Mouse (Mus musculus): ENCODE results near the gene Hspa4. TPM values are rescaled to one million over a fixed set of nuclear protein-coding genes. Genes with fewer than 3 reads are reported as not detected.
"Not testable (repeated sequence)": the region's sequence is repeated elsewhere in the genome, so short reads cannot be mapped to it uniquely, and the experiment has no call there.

The Hspa4 gene
- total and polyA plus RNA-seq, 3 experiments: 55.9 to 391 (median 279) TPM

GRCm38 (mm10) chr11:53324512-53324968 is 24.3 kb upstream of the Hspa4 start, which contains the start of gene Zcchc10:
Gene Zcchc10 (plus strand): TSS chr11:53324679.
- Histone ChIP-seq H3K27me3 (ENCODE audit: insufficient read depth, low read length) (no peaks in the 10 kb centered on the region), H3K4me1 (ENCODE audit: insufficient read depth, low read depth, low read length) (peaks cover 36% of the 10 kb centered on the region), H3K4me3 (ENCODE audit: low read depth, low read length) (peak within 1 kb of the TSS; percentile 93), H3K36me3 (replicated peaks) (peaks cover 38% of the 10 kb centered on the region), H3K9me3 (replicated peaks) (no peaks in the 10 kb centered on the region)
- peak; percentile 87 for ATAC-seq (ENCODE audit: extremely low read depth, insufficient number of reproducible peaks, low FRiP score, poor library complexity, severe bottlenecking)
- peak; percentile 76 for DNase-seq (ENCODE audit: low spot score)
- TF ChIP-seq CTCF (IDR thresholded peaks at IDR 0.05; ENCODE audit: low read depth, low read length) (no peak), POLR2AphosphoS5 (IDR thresholded peaks at IDR 0.05; ENCODE audit: insufficient replicate concordance, low read depth, low read length) (no peak), GATA2 (IDR thresholded peaks at IDR 0.05; ENCODE audit: borderline replicate concordance, low read depth, low read length) (no peak), GATA1 (IDR thresholded peaks at IDR 0.05; ENCODE audit: borderline replicate concordance, low read length) (no peak), TAL1 (conservative IDR thresholded peaks at IDR 0.05; ENCODE audit: low read depth, low read length) (no peak)

GRCm38 (mm10) chr11:53319867-53320266 is 19.6 kb upstream of the Hspa4 start:
- H3K27me3 ChIP-seq (ENCODE audit: insufficient read depth, low read length); H3K4me3 ChIP-seq (ENCODE audit: low read depth, low read length); DNase-seq (ENCODE audit: low spot score); H3K36me3 ChIP-seq (replicated peaks); ATAC-seq (ENCODE audit: extremely low read depth, insufficient number of reproducible peaks, low FRiP score, poor library complexity, severe bottlenecking); H3K9me3 ChIP-seq (replicated peaks): not testable (repeated sequence)
- H3K4me1 ChIP-seq (ENCODE audit: insufficient read depth, low read depth, low read length): peaks cover 14% of the 10 kb centered on the region

GRCm38 (mm10) chr11:53318568-53318967 is 18.3 kb upstream of the Hspa4 start:
- not testable (repeated sequence) for DNase-seq (ENCODE audit: low spot score); H3K9me3 ChIP-seq (replicated peaks); H3K27me3 ChIP-seq (ENCODE audit: insufficient read depth, low read length); H3K36me3 ChIP-seq (replicated peaks); ATAC-seq (ENCODE audit: extremely low read depth, insufficient number of reproducible peaks, low FRiP score, poor library complexity, severe bottlenecking); H3K4me3 ChIP-seq (ENCODE audit: low read depth, low read length)
- peaks cover 11% of the 10 kb centered on the region for H3K4me1 ChIP-seq (ENCODE audit: insufficient read depth, low read depth, low read length)

GRCm38 (mm10) chr11:53318041-53318440 is 17.8 kb upstream of the Hspa4 start:
- no peaks in the 10 kb centered on the region for H3K9me3 ChIP-seq (replicated peaks)
- peaks cover 15% of the 10 kb centered on the region for H3K4me1 ChIP-seq (ENCODE audit: insufficient read depth, low read depth, low read length)
- H3K4me3 ChIP-seq (ENCODE audit: low read depth, low read length): no peak overlapping the region
- DNase-seq (ENCODE audit: low spot score) (no peak), ATAC-seq (ENCODE audit: extremely low read depth, insufficient number of reproducible peaks, low FRiP score, poor library complexity, severe bottlenecking) (no peak)
- no peak for TF ChIP-seq GATA1 (IDR thresholded peaks at IDR 0.05; ENCODE audit: borderline replicate concordance, low read length)
- TF ChIP-seq POLR2AphosphoS5 (IDR thresholded peaks at IDR 0.05; ENCODE audit: insufficient replicate concordance, low read depth, low read length): no peak
- TF ChIP-seq CTCF (IDR thresholded peaks at IDR 0.05; ENCODE audit: low read depth, low read length): no peak
- no peak for TF ChIP-seq GATA2 (IDR thresholded peaks at IDR 0.05; ENCODE audit: borderline replicate concordance, low read depth, low read length)
- TF ChIP-seq TAL1 (conservative IDR thresholded peaks at IDR 0.05; ENCODE audit: low read depth, low read length): no peak
- H3K36me3 ChIP-seq (replicated peaks): no peaks in the 10 kb centered on the region
- peaks cover 7% of the 10 kb centered on the region; the same call in 1 of the 2 replicates for H3K27me3 ChIP-seq (ENCODE audit: insufficient read depth, low read length)

- TF ChIP-seq TAL1 (conservative IDR thresholded peaks at IDR 0.05; ENCODE audit: low read depth, low read length): no peak
- no peak for TF ChIP-seq POLR2AphosphoS5 (IDR thresholded peaks at IDR 0.05; ENCODE audit: insufficient replicate concordance, low read depth, low read length)
- TF ChIP-seq CTCF (IDR thresholded peaks at IDR 0.05; ENCODE audit: low read depth, low read length): no peak
- no peak for TF ChIP-seq GATA1 (IDR thresholded peaks at IDR 0.05; ENCODE audit: borderline replicate concordance, low read length)
- Histone ChIP-seq H3K4me1 (ENCODE audit: insufficient read depth, low read depth, low read length) (peaks cover 24% of the 10 kb centered on the region), H3K36me3 (replicated peaks) (no peaks in the 10 kb centered on the region), H3K4me3 (ENCODE audit: low read depth, low read length) (no peak overlapping the region), H3K9me3 (replicated peaks) (no peaks in the 10 kb centered on the region), H3K27me3 (ENCODE audit: insufficient read depth, low read length) (peaks cover 7% of the 10 kb centered on the region; the same call in 1 of the 2 replicates)
- DNase-seq (ENCODE audit: low spot score) (no peak), ATAC-seq (ENCODE audit: extremely low read depth, insufficient number of reproducible peaks, low FRiP score, poor library complexity, severe bottlenecking) (no peak)
These were observed 16.7 kb upstream of the Hspa4 start for GRCm38 (mm10) chr11:53316996-53317395.

GRCm38 (mm10) chr11:53314770-53315173 is 14.5 kb upstream of the Hspa4 start:
- Histone ChIP-seq H3K4me3 (ENCODE audit: low read depth, low read length) (no peak overlapping the region), H3K4me1 (ENCODE audit: insufficient read depth, low read depth, low read length) (peaks cover 37% of the 10 kb centered on the region), H3K9me3 (replicated peaks) (no peaks in the 10 kb centered on the region), H3K36me3 (replicated peaks) (no peaks in the 10 kb centered on the region), H3K27me3 (ENCODE audit: insufficient read depth, low read length) (peaks cover 7% of the 10 kb centered on the region; the same call in 1 of the 2 replicates)
- ATAC-seq (ENCODE audit: extremely low read depth, insufficient number of reproducible peaks, low FRiP score, poor library complexity, severe bottlenecking) (no peak), DNase-seq (ENCODE audit: low spot score) (no peak)
- TF ChIP-seq TAL1 (conservative IDR thresholded peaks at IDR 0.05; ENCODE audit: low read depth, low read length): no peak
- TF ChIP-seq GATA2 (IDR thresholded peaks at IDR 0.05; ENCODE audit: borderline replicate concordance, low read depth, low read length): no peak

- peaks cover 50% of the 10 kb centered on the region for H3K4me1 ChIP-seq (ENCODE audit: insufficient read depth, low read depth, low read length)
- not testable (repeated sequence) for H3K36me3 ChIP-seq (replicated peaks); ATAC-seq (ENCODE audit: extremely low read depth, insufficient number of reproducible peaks, low FRiP score, poor library complexity, severe bottlenecking); H3K9me3 ChIP-seq (replicated peaks); DNase-seq (ENCODE audit: low spot score); H3K4me3 ChIP-seq (ENCODE audit: low read depth, low read length); H3K27me3 ChIP-seq (ENCODE audit: insufficient read depth, low read length)
These were observed 12.6 kb upstream of the Hspa4 start for GRCm38 (mm10) chr11:53312823-53313222.

Data from G1E (cell line).